Mouse (Mus musculus) urinary bladder, postnatal 10 days (tissue): ENCODE results near the gene H2-Q10.
"Not testable (repeated sequence)": the region's sequence is repeated elsewhere in the genome, so short reads cannot be mapped to it uniquely, and the experiment has no call there.

ENCODE experiments used
- DNase-seq: peaks from one replicate; pipeline ENCODE4 v3.0.0; 2022; ENCODE audit warnings: low spot score

H2-Q10 gene

DNA sequence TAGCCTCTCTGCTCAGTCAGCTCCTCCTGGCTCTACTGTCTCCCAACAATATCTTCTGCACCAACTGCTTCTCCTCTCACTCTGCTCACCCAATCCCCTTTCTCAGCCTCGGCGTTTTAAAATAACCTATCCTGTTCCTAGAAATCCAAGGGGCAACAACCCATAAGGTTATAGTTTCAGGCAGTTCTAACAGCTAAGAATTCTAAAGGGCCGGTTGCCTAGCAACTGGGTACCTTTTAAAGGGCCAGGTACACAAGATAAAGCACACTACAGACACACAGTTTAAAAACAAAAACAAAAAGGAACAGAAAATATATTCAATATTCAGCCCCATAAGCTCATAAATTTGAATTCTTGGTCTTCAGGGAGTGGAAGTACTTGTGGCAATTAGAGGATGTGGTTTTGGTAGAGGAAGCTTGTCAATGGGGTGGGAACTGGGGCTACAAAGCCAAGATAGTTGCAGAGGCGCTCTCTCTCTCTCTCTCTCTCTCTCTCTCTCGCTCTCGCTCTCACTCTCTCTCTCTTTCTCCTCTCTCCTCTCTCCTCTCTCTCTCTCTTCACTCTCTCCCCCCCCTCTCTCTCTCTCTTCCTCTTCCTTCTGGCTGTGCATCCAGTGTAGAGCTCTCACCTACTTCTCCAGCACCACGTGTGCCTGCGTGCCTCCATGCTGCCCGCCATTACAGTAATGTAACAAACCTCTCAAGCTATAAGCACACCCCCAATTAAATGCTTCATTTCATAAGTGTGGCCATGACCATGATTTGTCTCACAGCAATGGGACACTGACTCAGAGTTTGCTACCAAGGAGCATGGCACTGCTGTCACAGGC is 9.2 kb upstream of the H2-Q10 start:
- DNase-seq: not testable (repeated sequence)

- DNase-seq: not testable (repeated sequence)
Measured at GRCm38 (mm10) chr17:35465651-35466050, 4.2 kb upstream of the H2-Q10 start.

GRCm38 (mm10) chr17:35468936-35469335 is 953 bp upstream of the H2-Q10 start:
- not testable (repeated sequence) for DNase-seq

- no peak for DNase-seq
Measured at GRCm38 (mm10) chr17:35484066-35484465, 14.2 kb downstream of the H2-Q10 start.

- no peak for DNase-seq
Measured at GRCm38 (mm10) chr17:35485702-35486101, 15.8 kb downstream of the H2-Q10 start.

GRCm38 (mm10) chr17:35486726-35487125 is 16.8 kb downstream of the H2-Q10 start:
- no peak for DNase-seq

DNA sequence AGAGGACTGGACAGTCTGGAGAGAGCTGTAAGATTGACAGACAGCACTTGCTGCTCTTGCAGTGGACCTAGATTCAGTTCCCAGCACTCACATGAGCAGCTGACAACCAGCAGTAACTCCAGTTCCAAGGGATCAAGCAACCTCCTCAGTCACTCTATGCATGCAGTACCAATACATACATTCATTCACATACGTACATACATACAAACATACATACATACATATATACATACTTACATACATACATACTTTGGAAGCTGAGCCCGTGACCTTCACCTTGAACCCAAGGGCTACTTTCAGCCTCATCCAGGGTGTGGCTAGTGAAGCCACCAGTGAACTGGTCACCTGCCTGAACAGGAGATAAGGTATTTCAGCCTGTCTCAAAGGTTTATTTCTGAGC is 18.2 kb downstream of the H2-Q10 start:
- DNase-seq: no peak

- DNase-seq: no peak
Measured at GRCm38 (mm10) chr17:35490320-35490719, 20.4 kb downstream of the H2-Q10 start.

GRCm38 (mm10) chr17:35497124-35497523 is 27.2 kb downstream of the H2-Q10 start:
- no peak for DNase-seq

DNA sequence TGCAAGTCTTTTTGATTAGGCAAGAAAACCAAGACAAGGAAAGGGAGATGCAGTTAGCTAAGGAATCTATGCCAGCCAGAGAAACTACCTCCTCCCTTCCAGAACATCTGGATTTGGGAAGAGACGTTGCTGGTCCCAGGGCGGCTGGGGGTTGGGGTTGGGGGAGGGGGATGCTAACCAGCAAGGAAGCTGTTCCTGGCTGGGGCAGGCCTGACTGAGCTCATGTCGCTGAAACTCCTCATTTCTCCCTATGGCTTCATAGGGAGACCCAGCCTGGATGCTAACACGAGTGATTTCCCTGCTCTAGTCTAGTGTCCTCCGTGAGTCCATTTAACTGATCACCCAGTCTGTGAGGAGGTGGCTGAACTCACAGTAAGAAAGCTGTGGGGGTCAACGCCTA is 32.3 kb downstream of the H2-Q10 start:
- no peak for DNase-seq

- DNase-seq: no peak
Measured at GRCm38 (mm10) chr17:35502762-35503161, 32.9 kb downstream of the H2-Q10 start.

- DNase-seq: no peak
Measured at GRCm38 (mm10) chr17:35503849-35504248, 34.0 kb downstream of the H2-Q10 start.

- no peak for DNase-seq
Measured at GRCm38 (mm10) chr17:35504628-35505481, 35.0 kb downstream of the H2-Q10 start.

GRCm38 (mm10) chr17:35505776-35506175 is 35.9 kb downstream of the H2-Q10 start, which contains the start of gene Pou5f1:
TSS of gene Pou5f1 (plus strand) at chr17:35506018.
- DNase-seq: no peak

- DNase-seq: no peak
Measured at GRCm38 (mm10) chr17:35506881-35507280, 37.0 kb downstream of the H2-Q10 start.

DNA sequence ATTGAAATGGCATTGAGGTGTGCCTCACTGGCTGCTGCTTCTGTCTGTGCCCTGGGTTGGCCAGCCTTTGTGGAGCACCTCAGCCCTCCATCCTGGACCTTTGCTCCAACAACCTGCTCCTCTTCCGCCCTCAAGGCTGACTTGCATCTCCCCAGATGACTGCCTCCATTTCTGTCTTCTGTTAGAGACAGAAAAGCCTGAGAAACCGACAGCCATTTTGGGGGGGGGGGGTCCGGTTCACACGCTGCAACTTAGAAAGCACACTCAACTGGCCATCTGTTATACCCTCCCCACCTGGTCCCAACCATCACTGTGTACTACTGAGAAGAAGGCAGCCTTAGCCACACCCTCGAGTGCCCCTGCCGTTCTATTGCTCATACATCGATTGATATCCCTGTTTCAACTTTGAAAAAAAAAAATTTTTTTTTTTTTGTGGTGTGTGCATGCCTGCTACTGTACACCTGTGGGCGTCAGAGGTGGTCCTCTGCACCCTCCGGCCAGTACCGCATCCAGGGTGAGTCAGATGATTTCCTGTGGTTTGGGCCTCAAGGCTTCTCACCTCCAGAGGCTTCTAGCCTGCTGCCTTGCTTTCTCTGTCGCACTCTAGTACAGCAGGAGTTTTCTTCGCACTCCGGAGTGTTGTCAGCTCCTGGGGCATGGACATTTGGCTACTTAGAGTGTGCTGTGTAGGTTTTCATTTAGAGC is 37.8 kb downstream of the H2-Q10 start:
- DNase-seq: no peak

GRCm38 (mm10) chr17:35508279-35508678 is 38.4 kb downstream of the H2-Q10 start:
- DNase-seq: not testable (repeated sequence)

- DNase-seq: no peak
Measured at GRCm38 (mm10) chr17:35509284-35509683, 39.4 kb downstream of the H2-Q10 start.

DNA sequence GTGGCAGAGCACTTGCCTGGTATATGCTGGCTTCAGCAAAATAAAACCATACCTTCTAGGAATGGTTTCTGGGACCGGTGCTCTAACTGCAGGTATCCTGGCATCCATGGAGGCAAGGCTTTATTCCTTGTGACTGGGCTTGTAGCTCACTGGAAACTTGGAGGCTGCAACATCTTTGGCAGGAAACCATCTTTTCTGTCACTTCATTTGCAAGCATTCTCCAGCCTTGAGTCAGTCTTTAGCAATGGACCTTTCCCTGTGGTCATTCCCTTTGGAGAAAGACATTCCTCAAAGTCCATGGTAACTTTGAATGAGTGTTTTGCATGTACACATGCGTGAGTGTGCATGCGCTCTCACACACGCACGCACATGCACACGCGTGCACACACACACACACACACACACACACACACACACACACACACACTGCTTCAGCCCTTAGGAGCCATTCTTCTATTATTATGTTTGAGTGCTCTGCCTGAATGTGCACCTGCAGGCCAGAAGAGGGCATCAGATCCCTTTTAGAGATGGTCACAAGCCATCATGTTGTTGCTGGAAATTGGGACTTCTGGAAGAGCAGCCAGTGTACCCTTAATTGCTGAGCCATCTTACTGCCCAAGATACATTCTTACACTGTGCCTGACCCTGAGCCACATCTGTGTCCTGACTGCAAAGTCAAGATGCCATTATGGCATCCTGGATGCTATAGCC is 43.2 kb downstream of the H2-Q10 start:
- DNase-seq: no peak

DNA sequence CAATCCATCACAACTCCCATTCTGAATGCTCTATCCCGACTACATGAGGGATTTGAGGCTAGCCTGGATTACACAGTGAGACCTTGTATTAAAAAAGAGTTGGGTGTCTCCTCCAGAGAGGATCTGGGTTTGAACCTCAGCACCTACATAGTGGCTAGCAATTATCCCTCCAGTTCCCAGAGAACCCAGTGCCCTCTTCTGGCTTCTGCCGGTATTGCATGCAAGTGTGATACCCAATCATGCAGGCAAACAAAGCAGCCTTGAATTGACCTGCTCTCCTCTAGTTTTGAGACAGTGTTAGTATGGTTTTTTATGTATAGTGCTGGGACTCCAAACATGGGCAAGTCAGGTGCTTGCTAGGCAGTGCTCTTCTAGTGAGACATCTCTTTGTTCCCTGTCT is 44.0 kb downstream of the H2-Q10 start:
- DNase-seq: no peak

DNA sequence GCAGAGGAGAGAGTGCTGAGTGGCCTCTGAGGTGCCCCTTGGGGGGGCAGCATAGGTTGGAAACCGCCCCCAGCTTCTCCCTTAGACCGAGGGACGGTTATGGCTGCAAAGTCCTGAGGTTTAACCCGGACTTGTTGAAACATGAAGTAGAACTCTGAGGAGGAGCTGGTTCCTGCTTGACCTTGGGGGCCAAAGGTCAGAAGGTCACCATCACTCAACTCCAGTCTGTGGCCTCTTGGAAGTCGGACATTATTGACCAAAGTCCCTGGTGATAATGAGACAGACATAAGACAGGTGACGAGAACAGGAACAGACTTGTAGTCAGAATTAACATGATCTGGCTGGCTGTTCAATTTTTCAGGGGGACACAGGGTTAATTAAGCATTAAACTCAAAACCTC is 44.9 kb downstream of the H2-Q10 start:
- DNase-seq: no peak
